Mouse (Mus musculus): ENCODE data around the gene Notch1. TPM values are rescaled to one million over a fixed set of nuclear protein-coding genes. Genes with fewer than 3 reads are reported as not detected.
A peak's percentile ranks its signal among the peaks of the same experiment; 100 is the strongest.

The Notch1 gene
- total RNA-seq, 2 experiments from 2014 or later = 35.4 to 45.2 TPM

DNA sequence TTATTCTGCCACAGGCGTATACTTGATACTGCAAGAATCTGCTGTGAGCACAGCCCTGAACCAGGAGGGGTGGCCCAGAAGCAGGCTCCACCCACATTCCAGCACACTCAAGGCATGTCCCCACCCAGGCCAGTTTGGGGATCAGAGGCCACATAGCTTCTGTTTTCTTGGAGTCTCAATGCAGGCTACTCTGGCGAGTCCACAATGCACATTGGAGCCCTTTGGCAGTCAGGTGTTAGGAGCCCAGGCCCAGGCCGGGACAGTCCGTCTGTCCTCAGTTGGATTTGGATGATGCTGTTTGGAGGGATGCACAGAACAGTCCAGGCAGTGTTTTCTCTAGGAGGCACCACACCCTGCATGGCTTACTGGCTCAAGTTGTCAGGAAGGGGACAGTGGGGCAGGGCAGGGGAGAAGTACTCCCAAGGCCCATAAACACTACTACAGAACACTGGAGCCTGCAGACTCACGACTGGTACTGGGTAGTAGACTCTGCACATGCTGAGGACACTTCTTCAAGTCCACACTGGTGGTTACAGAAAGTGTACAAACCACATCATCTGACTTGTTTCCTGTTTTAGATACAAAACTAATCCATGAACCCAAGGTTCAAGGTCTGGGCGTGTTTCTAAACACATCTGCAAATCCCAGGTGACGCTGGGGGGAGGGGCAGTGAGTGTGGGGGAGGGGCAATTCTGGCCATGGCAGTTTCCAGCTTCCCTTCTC, 57.9 kb downstream of the Notch1 start:
- DNase-seq (ENCODE audit: low spot score in 2 of 2) = no peak

DNA sequence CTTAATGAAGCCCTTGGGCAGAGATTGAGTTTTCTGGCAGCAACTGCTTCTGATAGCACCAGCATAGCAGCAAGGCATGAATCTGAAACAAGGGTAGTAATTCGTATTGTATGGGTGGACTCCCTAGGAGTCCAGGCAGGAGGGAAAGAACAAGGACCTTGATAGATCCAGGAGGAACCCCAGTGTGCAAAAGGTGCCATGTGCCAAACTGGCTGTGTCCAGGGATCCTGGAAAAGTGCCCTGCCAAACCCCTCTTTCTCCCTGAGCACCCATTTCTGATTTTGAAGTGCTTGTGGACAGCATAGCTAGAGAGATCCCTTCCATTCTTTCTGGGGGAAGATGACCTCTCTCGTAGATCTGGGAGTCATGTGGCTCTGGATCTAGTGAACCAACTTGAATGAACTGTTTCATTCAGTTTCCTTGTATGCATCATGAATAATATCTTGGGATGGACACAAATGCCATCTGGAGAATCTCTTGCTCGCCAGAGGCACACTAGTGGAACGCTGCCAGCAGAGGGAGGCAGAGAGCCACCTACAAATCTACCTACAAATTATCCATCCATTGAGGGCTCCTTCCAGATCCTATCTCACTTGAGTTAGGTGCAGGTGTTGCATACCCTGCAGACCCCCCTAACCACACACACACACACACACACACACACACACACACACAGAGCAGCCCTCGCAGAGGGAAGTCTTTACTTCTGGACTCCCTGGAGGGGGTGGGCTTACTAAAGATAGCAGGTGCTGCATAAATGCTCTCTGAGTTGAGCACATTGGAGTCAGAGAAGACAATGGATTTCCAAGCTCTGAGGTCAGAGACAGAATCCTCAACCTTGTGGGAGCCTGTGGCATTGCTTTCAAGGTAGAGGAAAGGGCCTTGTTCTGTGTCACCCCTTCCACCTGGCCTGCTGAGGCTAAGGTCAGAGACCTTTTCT, 67.1 kb downstream of the Notch1 start:
- peak; percentile 77 to 84 for DNase-seq (ENCODE audit: low spot score in 2 of 2)

DNA sequence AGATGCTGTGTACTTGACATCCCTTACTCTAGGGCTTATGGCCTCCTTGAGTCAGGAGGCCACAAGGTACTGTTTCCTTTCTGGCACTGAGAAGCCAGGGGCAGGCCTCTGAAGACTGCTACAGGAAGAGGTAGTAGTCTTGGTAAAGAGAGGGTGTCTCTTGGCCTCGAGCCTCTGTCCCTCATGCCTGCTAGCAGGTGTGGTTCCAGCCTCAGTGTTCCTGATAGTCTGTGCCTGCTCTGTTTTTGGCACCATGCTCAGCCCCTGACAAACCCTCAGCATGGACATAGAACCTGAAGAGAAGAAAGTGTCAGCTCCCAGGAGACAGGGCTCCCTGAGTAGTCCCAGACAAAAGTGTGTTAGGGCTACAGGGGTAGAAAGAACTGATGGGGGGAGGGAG, 69.0 kb downstream of the Notch1 start:
- DNase-seq (ENCODE audit: low spot score in 2 of 2) = no peak

DNA sequence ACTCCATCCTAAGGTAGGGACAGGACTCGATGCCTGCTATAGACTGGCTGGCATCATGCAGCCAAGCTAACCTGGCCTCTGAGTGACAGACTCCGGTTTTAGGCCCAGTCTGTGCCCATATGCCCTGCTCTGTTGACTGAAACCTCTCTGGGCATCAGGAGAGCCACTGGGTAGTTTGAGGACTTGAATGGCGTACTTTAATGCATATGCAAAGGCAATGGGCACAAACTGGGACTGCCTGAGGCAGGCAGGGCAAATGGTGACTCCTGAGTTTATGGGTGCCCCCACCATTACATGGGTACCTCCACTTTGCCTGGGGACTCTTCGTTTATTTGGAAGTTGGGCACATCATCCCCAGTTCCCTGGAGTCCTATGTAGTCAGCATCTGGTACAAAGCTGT, 69.8 kb downstream of the Notch1 start:
- DNase-seq (ENCODE audit: low spot score in 2 of 2) = no peak

DNA sequence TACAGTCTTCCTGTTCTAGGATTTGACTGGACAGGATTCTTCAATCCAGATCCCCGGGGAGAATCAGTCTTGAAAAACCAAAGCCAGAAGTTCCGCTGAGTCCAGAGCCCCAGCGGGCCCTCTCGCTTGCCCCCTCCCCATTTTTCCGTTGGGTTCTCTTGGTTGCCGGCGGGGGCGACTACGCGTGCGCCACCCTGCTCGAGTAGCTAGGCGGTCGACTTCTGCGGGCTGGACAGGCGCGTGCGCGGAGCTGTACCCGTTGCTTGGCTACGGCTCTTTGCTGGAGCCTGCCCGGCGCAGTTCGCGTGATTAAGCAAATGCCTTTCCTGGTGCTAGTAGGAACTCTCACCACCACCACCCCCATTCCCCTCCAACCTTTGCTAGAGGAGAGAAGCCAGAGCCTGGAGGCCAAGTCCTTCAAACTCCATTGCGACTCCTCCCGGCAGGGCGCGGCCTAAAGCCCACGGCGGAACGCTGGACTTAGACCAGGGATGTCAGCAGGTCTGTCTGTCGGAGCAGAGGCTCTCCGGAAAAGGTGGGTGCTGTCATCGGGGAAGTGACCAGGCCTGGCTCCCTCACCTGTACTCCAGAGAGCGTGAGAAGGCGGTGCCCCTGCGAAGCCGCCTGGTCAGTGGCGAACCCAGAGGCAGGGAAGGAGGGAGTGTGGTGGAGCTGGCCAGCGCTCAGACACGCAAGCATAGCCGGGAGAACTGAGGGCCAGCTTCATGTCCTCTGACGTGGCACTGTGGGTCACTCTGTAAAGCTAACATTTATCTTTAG, 70.6 kb downstream of the Notch1 start:
- DNase-seq (ENCODE audit: low spot score in 2 of 2) = peak; percentile 95 to 98

DNA sequence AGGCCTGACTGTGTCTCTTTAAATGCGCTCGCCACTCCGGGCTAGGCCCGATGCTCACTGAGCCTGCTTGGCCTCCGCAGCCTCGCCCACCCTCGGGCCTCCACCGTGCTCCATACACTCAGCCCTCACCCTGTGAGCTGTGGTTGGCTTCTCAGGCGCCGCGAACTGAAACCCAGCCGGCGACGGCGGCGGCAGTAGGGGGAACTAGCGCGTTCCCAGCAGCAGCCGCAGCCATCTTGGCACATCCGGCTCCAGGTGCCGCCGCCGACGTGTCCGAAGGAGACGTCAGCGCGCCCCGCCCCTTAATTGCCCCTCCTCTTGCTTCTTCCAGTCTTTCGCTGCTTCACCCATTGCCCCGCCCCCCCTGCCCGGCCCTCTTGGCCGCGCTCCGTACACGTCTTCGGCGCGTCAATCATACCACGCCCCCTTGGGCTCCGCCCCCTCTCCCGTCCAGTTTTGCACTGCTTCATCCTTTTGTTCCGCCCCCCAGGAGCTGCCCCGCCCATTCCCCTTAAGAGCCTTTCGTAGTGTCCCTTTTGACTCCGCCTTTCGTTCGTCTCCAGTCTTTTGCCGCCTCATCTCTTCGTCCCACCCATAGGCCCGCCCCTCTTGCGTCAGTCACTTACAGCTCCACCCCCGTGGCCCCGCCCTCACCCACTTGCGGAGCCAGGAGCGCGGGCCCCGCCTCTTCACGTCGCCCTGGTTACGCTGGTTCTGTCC, 71.4 kb downstream of the Notch1 start, which contains the start of gene Sec16a:
Gene Sec16a, minus strand, starts transcription at position 271 of the 720 bp plus-strand sequence.
- peak; percentile 98 to 100 for DNase-seq (ENCODE audit: low spot score in 2 of 2)

DNA sequence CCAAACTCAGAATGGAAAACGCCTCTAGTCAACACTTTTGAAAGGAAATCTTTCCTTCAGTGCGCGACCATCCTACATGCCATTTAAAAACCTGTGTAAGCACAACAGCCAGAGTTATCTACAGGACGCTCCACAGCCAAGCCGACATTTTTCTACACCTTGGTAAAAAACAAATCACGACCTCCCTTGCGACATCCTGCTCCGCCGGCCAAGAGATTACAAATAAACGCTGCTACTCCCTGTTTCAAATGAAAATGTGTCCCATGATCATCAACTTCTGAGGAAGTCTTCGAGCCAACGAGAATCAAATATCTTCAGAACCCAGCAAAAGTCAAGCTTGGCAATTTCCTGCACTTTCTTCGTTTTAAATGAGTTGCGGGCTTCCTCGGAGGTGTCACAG, 72.1 kb downstream of the Notch1 start:
- DNase-seq (ENCODE audit: low spot score in 2 of 2) = no peak

DNA sequence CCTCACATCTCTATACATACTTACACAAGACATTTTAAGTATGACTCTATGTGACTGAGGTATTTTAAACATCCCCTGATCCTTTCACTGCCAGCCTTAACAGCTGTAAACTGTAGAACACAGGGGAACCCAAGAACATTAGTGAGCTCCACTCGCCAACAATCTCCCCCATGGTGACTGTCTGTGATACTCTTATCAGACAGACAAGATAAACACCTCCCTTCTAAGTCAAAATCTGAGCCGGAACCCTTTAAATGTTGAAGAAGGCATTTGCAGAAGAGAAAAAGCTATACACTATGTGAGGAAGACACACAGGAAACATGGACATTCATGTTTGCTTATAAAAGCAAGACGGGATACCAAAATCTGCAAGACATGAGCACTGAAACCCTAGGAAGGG, 72.6 kb downstream of the Notch1 start:
- DNase-seq (ENCODE audit: low spot score in 2 of 2) = no peak

DNA sequence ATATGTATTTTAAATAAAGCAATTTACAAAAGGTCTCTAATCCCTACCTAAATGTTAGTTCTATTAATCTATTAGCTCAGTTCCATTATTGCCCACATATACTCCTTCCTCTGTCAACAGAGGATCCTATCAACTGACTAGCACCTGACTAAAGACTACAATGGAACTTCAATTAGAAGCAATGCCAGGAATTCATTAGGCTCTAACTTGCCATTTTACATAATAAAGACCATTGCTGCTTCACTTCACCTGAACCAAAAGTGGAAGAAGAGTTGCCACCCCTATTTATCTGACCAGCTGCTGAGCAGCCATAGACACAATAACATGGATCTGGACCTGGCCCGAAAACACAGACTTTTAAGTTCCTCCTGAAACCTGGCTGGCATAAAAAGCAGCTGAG, 73.6 kb downstream of the Notch1 start:
- DNase-seq (ENCODE audit: low spot score in 2 of 2) = no peak

DNA sequence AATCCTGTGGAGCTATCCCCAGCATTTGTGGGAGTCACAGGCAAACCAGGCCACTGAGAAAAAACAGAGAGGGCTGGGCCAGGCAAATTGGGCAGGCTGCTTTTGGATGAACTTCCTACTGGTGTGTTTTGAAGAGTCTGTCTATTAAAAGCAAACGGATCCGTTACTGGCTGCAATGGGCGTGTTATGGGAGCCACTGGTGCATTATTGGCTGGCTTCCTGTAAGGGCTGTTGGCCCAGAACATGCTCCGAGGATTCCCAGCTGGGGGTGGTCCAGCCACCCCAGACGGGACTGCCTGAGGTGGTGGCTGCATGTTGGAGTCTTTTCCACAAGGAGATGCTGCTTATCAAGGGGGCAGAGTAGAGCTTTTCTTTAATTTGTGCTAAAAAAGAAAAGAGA, 74.8 kb downstream of the Notch1 start:
- DNase-seq (ENCODE audit: low spot score in 2 of 2) = no peak

DNA sequence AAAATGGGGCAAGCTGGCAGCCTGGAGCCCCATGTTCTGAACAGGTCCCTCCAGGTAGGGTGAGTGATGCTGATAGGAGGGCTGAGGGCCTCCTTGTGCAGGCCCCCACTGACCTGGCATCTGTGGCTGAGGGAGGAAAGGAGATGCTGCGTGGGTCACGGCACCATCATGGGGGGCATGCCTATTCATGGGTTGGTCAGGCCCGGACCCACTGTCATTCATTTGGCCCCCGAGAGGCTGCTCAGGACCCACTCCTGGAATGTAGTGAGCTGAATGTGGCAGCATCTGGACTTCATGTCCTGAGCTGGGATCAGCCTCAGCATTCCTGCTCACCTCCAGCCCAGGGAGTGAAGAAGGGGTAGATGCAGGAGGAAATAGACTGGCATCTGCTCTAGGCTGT, 75.2 kb downstream of the Notch1 start:
- DNase-seq (ENCODE audit: low spot score in 2 of 2) = no peak

DNA sequence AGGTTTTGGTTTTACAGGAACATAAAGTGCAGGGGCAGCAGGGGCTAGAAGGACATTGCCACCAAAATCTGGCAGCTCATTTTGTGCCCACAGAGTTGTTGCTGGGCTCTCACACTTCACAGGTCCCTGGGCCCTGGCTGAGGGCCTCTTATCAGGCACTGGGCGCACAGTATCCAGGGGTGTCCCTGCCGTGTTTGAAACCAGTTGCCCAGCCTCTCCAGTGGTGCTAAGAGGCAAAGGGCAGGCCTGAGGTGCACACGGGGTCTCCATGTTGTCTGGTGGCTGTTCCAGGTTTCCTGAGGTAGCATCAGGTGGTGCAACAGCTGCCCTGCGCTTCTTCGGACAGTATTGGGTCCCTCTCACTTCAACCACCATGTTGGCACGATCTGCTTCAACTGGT, 76.8 kb downstream of the Notch1 start:
- DNase-seq (ENCODE audit: low spot score in 2 of 2) = no peak

DNA sequence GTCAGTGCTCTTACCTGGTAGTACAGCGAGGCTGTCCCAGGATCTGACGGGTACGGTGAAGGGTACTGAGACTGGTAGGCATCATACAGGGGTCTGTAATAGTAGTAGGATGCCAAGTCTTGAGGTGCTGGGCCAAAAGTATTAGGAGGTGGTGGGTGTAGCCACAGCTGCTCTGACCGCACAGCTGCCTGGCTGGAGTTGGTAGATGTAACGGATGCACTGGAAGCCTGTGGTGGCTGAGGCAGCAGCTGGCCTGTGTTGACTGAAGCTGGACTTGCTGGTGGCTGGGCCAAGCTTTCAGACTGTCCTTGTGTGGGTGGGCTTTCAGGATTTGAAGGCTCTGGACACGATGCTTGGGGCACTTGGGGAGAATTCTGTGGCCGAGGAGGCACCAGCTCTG, 78.1 kb downstream of the Notch1 start:
- DNase-seq (ENCODE audit: low spot score in 2 of 2) = no peak

DNA sequence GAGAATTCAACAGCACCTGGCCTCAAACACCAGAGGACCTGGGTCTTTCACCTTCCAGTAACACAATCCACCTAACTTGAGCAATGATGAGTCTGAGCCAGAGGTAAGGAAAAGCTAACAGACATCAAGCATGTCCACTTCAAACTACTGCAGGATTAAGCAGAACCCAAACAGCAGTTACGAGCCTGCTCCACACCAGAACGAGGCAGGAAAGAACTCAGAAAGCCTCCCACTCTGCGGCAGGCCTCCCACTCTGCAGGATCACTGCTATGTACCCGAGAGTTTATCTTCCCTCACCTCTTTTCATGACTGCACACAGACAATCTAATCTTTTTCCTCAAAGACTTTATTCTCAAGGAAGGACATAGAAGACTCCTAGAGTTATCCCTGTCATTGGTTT, 79.2 kb downstream of the Notch1 start:
- DNase-seq (ENCODE audit: low spot score in 2 of 2) = no peak

DNA sequence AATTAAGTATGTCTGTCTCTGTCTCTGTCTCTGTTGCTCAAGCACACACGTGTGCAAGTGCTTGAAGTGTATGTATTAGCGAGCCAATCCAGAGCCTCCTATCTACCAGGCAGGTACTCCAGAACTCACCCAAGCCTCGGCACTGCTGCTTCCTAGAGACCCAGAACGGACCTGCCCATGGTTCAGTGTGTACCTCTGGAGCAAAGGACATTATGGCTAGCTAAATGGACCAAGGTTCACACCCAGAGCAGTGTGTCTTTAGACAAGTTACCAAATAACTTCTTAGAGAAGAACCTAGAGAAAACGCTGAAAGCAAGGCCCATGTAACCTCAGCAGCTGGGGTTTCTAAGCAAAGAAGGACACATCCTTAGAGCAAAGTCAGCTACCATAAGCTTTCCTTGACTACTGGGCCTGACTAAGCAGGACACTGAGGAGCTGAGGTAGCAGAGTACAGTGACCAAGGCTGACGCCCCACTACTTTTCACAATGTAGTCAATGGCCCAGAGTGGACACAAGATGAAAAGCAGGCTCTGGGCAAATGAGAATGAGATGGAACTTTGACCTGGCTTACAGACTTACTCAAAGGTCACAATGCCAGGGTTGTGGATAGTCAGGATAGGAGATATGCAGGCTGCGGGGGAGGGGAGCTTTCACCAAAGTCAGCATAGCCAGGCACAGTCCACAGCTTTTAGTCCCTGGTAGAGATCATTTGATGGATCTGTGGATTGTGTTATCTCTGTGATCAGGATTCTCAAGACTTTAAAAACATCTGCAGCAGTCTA, 81.5 kb downstream of the Notch1 start:
- DNase-seq (ENCODE audit: low spot score in 2 of 2) = no peak

DNA sequence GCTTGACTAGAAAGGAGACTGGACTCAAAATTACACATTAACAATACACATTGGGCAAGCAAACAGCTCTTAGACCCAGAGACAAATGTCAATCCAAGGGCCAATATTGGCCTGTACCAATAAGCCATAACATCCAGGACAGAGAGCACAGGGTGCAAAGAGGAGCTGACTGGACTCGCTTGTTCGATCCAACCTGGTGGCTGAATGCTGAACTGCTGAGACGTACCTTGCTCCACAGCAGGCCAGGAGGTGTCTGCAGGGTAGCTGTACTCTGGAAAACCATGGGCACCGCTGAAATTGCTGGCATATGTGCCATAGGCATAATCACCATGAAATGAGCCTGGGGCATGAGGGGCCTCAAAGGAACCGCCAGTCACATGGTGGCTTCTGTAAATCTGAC, 86.6 kb downstream of the Notch1 start:
- DNase-seq (ENCODE audit: low spot score in 2 of 2) = no peak

DNA sequence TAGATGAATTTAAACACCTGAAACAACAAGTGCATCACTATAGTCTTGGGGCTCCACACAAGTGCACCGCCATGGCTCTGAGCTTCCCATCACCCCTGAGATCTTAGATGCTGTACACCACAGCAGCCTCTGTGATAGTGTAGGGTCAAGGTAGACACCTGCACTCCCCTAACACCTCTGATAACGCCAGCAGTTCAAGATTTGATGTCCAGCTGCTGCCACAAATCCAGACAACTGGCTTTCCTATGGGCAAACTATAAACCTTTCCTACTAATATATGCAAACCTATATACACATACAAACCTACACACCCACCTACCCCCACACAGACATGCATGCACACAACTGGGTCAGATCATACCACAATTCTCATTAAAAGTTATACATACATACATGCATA, 91.9 kb downstream of the Notch1 start:
- no peak for DNase-seq (ENCODE audit: low spot score in 2 of 2)

DNA sequence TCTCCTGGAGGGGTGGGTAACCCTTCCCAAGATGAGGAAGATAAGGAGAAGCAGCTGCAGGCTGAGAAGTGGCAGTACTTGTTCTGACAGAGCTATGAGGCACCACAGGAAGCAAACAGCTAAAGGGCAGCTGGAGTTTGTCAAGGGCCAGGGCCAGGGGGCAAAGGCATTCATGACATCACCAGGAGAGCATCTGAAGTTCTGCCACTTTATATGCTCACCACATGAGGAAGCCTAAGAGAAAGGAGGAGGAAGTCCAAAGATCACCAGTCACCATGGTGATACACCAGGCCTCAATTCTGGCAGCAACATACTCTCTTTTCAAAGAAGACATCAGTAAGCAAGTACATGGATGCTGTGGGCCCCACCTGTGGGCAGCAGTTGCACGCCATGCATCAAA, 93.4 kb downstream of the Notch1 start:
- DNase-seq (ENCODE audit: low spot score in 2 of 2) = no peak

DNA sequence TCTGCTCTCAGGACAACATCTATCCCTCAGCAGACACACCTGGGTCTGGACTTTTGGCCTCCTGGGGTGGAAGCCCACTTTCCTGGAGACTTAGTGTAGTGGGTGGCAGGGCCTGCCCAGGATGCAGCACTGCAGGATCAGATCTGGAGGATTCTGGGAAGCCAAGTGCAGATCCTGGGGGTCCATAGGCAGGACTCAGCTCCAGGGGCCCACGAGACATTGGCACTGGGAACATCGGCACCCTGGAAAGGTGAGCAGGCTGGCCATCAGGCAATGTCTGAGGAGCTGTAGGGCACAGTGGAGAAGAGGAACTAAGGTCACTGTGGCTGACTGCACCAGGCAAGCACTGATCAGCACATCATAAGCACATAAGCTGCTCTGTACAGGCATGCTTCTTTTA, 94.5 kb downstream of the Notch1 start:
- no peak for DNase-seq (ENCODE audit: low spot score in 2 of 2)

DNA sequence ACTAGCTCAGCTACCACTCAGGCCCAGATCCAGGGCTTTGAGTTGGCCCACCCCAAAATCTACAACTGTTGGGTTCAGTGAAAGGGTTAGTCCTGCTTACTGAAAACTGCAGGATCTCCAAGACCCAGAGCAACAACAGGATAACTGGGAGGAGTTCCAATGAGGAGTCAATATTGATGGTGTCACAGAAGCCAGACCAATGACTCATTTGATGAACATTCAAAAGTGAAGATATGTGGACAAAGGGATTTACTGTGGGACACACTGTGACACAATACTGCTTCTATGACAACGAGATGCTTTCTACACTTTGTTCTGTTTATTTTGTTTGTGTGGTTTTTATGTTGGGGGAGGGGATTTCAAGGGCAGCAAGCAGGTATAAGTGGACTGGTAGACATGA, 98.3 kb downstream of the Notch1 start:
- no peak for DNase-seq (ENCODE audit: low spot score in 2 of 2)

All from layer of hippocampus, postnatal 14 days (tissue).